Mouse (Mus musculus) liver, adult (tissue): ENCODE measurements around the gene Pold2.

Source experiments
- GATA4 ChIP-seq: IDR thresholded peaks from 2 replicates; pipeline ENCODE4 v1.6.1; 2014; ENCODE audit warnings: mild to moderate bottlenecking, low read length; ENCODE audit not compliant: insufficient replicate concordance

Pold2 gene

DNA sequence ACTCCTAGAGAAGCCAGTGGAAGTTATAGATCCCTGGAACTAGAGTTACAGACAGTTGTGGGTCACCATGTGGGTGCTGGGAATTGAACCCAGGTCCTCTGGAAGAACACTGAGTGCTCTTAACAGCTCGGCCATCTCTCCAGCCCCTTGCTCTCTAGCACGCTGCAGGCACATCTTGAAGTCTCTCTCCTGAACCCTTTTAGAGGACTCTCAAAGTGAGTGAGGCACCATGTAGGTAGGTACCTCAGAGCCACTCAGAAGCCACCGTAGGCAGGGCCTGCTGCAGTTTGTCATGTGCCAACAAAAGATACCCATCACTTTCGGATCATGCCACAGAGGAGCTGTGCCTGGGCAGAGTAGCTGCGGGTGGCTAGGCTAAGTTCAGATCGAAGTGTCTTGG lies 26.8 kb upstream of the Pold2 start:
- TF ChIP-seq GATA4, result no peak

DNA sequence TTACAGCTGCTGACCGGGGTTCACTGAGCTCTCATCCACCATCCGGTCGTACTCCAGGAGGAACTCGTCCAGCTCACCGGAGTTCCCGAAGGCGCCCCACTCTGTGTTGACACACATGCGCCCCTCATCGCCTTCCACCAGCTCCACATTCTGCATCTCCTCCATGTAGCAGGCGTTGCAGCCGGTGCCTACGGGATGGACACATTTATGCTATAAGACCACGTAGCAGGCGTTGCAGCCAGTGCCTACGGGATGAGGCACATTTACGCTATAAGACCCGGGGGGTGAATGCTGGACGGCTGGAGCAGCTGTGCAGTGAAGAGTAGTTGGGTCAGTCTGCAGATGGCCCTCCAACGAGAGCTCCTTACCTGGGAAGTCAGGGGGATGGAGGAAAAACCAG lies 26.3 kb upstream of the Pold2 start:
- no peak for TF ChIP-seq GATA4

DNA sequence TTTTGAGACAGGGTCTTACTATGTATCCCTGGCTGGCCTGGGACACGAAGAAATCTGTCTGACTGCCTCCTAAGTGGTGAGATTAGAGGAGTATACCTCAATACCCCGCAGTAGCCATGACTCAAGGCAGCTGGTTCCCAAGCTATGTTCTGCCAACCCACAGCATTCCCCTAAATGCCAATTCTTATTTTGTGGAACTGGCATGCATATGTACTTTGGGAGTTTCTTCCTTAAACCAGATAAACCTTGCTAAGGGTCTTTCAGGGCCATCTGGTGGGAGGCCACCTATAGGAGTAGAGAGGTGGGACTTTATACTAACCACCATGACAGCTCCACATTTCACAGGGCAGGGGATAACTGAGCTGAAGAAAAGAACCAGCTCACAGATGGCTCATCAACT lies 25.8 kb upstream of the Pold2 start:
- no peak for TF ChIP-seq GATA4

DNA sequence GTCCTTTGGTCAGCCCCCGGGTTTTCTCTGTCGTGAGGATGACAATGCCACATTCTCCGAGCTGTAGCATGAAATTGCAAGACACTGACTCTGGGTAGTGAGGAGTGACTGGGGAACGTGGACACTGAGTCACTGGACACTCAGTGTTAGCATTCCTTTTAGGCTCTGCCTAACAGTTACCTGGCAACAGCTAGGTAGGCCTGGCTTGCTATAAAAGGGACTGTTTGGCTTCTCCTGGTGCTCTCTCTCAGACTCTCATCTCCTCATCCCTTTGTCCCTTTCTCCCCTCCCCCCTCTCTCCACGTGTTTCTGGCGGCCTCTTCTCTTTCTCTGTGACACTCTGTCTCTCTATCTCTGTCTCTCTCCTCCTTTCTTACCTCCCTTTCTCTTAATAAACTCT lies 24.3 kb upstream of the Pold2 start:
- TF ChIP-seq GATA4, result no peak

DNA sequence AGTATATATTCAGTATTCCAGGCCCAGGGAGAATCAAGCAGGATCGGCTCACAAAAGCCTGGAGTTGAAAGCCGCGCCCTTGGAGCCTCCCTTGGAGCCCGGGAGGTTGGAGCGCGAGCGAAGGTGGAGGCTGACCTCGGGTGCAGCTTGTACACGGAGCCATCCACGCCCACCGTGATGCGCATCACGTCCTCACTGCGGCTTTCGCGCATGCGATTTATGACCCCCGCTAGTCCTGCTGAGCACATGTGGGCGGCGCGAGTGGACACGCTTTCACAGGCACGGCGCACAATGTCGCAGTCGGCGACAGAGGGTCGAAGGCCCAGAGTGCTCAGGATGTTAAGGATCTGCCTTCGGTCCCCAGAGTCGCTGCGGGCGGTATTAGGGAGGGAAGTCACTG lies 23.9 kb upstream of the Pold2 start:
- no peak for TF ChIP-seq GATA4

DNA sequence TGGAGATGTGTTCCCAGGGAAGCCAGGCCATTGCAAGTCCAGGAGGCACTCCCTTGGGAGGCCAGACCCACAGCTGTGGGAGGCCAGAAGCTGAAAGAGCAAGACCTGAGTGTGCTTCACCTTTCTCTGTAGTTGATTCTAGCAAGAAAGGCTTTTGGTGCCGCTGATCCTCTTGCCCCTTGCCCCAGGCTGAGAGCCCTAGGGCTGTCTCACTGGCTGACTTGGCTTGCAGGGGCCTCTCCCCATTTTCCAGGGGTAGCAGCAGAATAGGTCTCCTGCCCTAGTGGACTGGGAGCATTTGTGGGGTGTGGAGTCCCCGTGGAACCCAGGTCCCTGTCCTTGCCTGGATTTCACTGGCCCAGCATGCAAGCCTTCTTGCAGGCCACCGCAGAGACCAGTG lies 23.2 kb upstream of the Pold2 start:
- no peak for TF ChIP-seq GATA4

DNA sequence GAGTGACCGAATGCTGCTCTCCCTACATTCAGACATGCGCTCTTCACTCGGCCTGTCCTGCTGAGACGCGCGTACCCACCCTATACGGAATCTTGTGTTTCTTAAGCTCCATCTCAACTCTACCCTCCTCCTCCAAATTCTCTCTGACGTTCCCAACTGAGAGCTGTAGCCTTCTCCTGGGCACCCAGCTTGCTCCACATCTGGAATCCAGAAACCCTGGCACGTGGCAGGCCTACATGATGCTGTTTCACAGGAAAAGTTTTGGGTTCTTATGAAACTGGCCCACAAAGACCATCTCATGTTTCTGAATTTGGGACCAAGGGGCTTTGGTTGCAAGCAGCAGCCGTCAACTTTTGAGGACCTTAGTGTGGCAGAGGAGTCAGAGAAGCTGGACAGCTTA lies 21.2 kb upstream of the Pold2 start:
- TF ChIP-seq GATA4, result no peak

DNA sequence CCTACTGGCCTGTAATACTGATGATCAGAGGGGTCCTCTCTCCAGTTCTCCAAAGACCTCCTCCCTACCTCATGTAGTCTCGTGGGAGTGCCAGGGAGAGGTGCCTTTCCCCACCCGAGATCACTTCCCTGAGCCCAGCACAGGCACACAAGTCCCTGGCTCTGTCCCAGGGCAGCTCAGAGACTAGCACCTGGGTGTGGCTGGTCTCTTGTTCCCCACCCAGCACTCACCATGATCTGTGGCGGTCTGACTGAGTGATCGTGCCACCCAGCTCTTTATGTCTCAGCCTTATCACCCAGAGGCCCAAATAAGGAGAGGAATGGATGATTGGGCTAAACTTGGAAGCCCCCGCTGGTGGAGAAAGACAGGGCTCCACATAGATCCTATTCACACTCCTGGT lies 20.4 kb upstream of the Pold2 start, which contains the start of gene Myl7:
TSS of gene Myl7 (minus strand) at position 252 of the 400 bp plus-strand sequence.
- no peak for TF ChIP-seq GATA4

DNA sequence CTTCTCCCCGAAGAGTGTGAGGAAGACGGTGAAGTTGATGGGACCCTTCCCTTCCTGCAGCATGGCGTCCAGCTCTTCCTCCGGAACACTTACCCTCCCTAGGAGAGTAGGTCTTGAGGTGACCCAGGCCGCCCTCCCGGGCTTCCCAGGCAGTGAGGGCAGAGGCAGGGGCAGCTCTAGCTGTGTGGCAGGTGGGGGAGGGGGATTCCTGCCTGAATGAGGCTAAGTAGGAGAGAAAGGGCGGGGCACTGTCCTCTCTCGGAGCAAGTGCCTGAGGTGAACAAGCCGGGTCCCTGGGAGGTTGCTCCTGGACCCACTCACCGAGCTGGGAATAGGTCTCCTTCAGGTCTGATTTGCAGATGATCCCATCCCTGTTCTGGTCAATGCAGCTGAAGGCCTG lies 19.7 kb upstream of the Pold2 start:
- TF ChIP-seq GATA4, result no peak

DNA sequence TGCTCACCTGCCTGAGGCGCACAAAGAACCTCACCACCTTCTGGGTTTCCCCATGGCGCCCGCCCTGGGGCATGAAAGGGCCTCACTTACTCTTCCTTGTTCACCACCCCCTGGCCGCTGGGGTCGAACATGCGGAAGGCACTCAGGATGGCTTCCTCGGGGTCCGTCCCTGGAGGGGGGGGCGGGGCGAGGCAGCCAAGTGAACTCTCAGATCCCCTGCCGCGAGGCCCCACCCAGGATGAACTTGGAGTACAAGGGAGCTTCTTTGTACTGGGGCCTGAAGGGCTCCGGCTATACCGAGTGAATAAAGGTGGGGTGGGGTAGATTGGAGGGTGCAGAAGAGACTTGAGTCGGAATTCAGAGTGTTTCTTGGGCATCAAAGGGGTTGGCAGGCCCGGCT lies 19.1 kb upstream of the Pold2 start:
- TF ChIP-seq GATA4, result no peak

DNA sequence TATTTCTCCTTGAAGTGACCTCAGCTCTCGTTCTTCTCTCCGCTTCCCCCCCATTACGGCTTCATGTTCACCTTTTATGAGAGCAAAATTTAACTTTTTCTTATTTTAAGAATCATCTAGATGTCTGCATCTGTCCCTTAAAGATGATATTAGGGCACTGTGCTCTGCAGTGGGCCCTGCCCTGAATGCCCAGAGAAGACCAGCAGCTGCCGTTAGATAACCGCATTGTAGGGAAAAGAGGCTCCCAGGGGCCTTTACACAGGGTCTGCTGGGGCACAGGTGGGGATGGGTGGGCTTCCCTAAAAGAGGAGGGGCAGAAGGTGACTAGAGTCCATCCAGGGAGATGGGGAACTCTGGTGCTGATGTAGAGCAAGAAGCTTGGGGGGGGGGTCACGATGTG lies 15.7 kb upstream of the Pold2 start:
- TF ChIP-seq GATA4, result no peak

DNA sequence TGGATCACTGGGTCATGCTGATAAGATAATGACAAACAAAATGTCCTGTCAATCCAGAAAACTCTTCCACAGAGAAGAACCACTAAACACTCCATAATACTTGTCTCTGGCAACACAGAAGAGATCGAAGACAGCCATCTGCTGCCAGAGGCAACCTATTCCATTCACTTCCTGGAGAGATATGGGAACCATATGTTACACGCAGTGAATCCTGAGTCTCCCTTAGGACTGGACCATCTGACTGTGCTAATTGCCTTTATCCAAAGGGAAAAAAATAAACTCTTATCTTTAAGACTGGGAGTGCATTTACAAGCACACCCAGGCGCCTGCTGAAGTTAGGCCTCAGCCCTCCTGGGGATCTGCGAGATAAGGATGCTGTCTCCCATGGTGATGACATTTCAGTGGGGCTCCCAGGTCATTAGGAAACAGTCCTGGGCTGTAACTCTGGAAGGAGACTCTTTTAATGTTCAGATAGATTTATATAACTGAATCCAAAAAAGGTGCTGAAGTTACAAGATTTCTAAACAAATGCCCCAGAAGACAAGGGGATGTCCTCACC lies 14.8 kb upstream of the Pold2 start:
- no peak for TF ChIP-seq GATA4

DNA sequence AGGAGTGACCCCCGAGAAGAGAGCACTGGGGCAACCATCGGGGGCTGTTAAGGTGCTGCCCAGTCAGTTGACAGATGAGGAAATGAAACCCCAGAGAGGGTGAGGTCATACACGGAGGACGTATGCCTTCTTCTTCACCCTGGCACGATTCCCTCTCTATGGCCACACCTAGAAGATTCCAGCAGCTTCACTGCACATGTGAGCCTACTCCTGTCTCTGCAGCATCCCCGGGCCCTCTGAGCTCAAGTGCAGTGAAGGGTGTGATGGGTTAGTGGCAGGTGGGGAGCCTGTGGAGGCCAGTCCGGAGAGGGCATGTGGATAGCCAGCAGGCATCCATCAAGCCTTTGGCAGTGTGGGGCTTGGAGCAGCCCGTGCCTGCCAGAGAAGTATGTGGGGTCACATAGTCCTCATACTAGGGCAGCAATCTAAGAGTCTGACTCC lies 14.1 kb upstream of the Pold2 start:
- no peak for TF ChIP-seq GATA4

DNA sequence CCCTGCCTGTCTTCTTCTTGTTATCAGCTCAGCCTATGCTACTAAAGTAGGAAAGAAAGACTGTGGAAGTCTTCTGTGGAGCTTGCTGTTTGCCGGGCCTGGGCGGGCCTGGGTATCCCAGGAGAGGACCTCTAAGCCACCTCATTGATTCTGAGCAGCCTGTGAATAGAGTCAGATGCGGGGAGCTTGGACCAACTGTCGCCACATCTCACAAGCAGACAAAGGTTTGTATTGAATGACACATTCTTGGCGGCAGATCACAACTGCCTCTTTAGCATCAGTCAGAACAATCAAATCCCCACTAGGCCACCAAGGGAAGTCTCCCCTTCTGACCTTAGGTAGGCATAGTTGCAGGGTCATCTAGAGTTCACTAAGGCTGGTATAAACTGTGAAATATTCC lies 9.2 kb upstream of the Pold2 start:
- TF ChIP-seq GATA4, result no peak

DNA sequence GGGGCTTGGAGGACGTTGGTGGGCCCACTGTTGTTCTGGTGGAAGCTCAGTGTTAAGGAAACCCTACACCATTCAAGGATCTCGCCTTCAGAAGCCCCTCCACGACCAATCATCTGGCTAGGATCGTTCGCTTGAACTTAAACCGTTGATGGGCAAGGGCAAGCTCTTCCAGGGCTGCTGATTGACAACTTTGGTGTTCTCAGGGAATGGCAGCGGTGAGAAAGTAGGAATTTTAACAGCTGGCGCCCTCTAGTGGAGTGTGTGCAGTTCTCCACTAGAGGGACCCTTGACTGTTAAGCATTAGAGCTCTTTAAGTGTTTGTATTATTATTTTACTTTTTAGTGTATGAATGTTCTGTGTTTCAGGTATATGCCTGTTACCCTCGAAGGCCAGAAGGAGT lies 8.1 kb upstream of the Pold2 start:
- TF ChIP-seq GATA4, result no peak

DNA sequence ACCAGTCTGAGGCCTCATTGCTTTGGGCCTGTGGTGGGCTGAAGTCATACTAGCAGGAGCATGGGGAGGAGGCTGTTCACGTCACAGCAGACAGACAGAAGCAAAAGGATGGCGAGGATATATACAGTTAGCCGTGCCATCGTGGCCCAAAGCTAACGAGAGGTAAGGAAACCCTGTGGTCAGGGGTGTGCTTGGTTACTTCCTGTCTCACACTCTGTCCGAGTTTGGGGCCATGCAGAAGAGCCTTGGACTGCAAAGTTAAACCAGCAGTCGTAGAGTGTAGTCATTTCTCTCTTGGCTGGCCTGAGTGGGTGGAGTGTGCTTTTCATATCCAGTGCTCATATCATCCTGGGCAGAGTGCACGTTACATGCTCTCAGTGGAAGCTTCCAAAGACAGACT lies 4.4 kb upstream of the Pold2 start:
- TF ChIP-seq GATA4, result no peak

DNA sequence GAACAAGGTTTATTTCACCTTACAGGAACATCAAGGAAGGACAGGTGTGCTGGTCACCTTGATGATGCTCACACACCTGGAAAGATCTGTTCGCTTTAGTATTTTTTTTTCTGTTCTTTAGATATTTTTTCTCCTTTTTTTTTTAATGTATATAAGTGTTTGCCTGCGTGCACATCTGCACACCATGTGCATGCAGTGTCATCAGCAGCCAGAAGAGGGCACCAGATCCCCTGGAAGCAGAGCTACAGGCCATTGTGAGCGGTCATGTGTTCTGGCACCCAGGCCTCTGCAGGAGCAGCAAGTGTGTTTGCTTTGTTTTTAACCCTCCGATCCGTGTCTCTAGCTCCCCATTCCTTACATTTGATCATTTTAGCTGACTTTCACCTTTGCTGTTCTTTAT lies 1.8 kb upstream of the Pold2 start:
- TF ChIP-seq GATA4, result no peak

DNA sequence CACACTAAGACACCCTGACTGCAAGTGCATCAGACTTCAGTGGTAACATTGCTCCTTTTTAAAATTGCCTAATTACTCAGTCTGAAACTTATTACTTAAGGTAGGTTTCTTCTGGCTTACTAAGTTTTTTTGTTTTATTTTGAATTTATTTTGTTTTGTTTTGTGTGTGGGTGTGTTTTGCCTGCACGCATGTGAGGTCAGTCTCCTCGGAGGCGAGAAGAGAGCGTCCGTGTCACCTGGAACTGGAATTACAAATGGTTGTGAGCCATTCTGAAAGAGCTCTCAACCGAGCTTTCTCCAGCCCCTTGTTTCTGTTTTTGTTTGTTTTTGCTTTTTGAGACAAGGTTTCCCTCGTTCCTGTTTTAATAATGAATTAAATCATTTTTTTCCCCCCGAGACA lies 569 bp upstream of the Pold2 start:
- no peak for TF ChIP-seq GATA4
